ENCODE assay signal across 22 mouse cellular contexts in genomic region chr6:120475288-120475687, GRCm38 (mm10). TPM values are rescaled to one million over a fixed set of nuclear protein-coding genes. Genes with fewer than 3 reads are reported as not detected.
DNase-seq lines count a peak whose midpoint lies in the region; ATAC-seq and TF ChIP-seq lines count a peak whose summit lies in the region.
"Had no signal": no experiment of that assay in that cellular context is flagged by ENCODE, and none has a peak within 500 bp of the region (broad histone marks: within the 10 kb centered on the region; RNA-seq: fewer than 3 reads in every experiment).

No protein-coding gene starts in this region.

- ATAC-seq in liver, embryonic 11.5 days (replicated peaks; ENCODE audit: low FRiP score), result no peak
- ATAC-seq in stomach, embryonic 14.5 days (ENCODE audit: insufficient number of reproducible peaks, insufficient read depth, low FRiP score, low read depth), result peak; percentile 50; the same call in 1 of the 2 replicates
- no peak for ATAC-seq in hindbrain, embryonic 14.5 days (ENCODE audit: low FRiP score)
- no peak for ATAC-seq in erythroid progenitor cell, adult 5-6 weeks (replicated peaks; ENCODE audit: low FRiP score, poor library complexity, severe bottlenecking)
- ATAC-seq: midbrain, embryonic 15.5 days had no signal

- WGBS in liver, adult 2 months, result 24% methylated on average over 8 of the region's 8 CpGs
- 82% methylated on average over 8 of the region's 8 CpGs for WGBS in liver, embryonic 11.5 days
- 61% methylated on average over 8 of the region's 8 CpGs for WGBS in stomach, embryonic 14.5 days
- WGBS in hindbrain, embryonic 14.5 days, result 86% methylated on average over 8 of the region's 8 CpGs

- no peaks in the 10 kb centered on the region for H3K27me3 ChIP-seq in liver, adult 2 months (ENCODE audit: control insufficient read depth, insufficient read depth, low read length)
- H3K27me3 ChIP-seq in liver, embryonic 11.5 days (replicated peaks; ENCODE audit: control insufficient read depth, insufficient read depth, low read length), result no peaks in the 10 kb centered on the region
- H3K27me3 ChIP-seq in stomach, embryonic 14.5 days (ENCODE audit: control insufficient read depth, insufficient read depth, low read length), result no peaks in the 10 kb centered on the region
- H3K27me3 ChIP-seq in hindbrain, embryonic 14.5 days (ENCODE audit: control insufficient read depth, insufficient read depth, low read length), result no peaks in the 10 kb centered on the region
- H3K27me3 ChIP-seq: hindbrain, embryonic 12.5 days; midbrain, embryonic 15.5 days; neural tube, embryonic 13.5 days had no signal

- H3K79me2 ChIP-seq in liver, adult 2 months (ENCODE audit: control insufficient read depth, insufficient read depth, low read length), result no peaks in the 10 kb centered on the region; the same call in 1 of the 2 replicates

- H3K4me1 ChIP-seq in liver, adult 2 months (ENCODE audit: control insufficient read depth, insufficient read depth, low read length), result peaks cover 6% of the 10 kb centered on the region
- peaks cover 13% of the 10 kb centered on the region for H3K4me1 ChIP-seq in liver, embryonic 11.5 days (replicated peaks; ENCODE audit: control insufficient read depth, insufficient read depth, low read length)
- no peaks in the 10 kb centered on the region for H3K4me1 ChIP-seq in stomach, embryonic 14.5 days (ENCODE audit: control insufficient read depth, insufficient read depth, low read length)
- peaks cover 20% of the 10 kb centered on the region for H3K4me1 ChIP-seq in hindbrain, embryonic 14.5 days (replicated peaks; ENCODE audit: control insufficient read depth, insufficient read depth, low read length)

- no peak overlapping the region for H3K4me2 ChIP-seq in liver, embryonic 11.5 days
- no peak overlapping the region for H3K4me2 ChIP-seq in stomach, embryonic 14.5 days (replicated peaks; ENCODE audit: low read depth, low read length)
- H3K4me2 ChIP-seq in hindbrain, embryonic 14.5 days (replicated peaks), result no peak overlapping the region
- H3K4me2 ChIP-seq: hindbrain, embryonic 12.5 days; midbrain, embryonic 15.5 days; neural tube, embryonic 13.5 days had no signal

- no peak overlapping the region for H3K4me3 ChIP-seq in liver, adult 2 months (ENCODE audit: insufficient read depth, low read depth, low read length)
- H3K4me3 ChIP-seq in liver, embryonic 11.5 days (ENCODE audit: low read depth, low read length), result no peak overlapping the region
- H3K4me3 ChIP-seq in stomach, embryonic 14.5 days (ENCODE audit: low read depth, low read length), result no peak overlapping the region
- no peak overlapping the region for H3K4me3 ChIP-seq in hindbrain, embryonic 14.5 days (replicated peaks; ENCODE audit: low read length)
- H3K4me3 ChIP-seq: gastrocnemius, adult 2 months; hindbrain, embryonic 12.5 days; limb, embryonic 10.5 days; midbrain, embryonic 15.5 days; neural tube, embryonic 13.5 days had no signal

- peak; percentile 80 for DNase-seq in liver, adult 2 months (ENCODE audit: extremely low read depth, low read depth, low spot score)
- no peak for DNase-seq in liver, embryonic 11.5 days (ENCODE audit: low spot score)
- DNase-seq in kidney, adult 9 months, result peak; percentile 67
- DNase-seq in kidney, postnatal 10 days, result peak; percentile 34
- no peak for DNase-seq in hindbrain, embryonic 14.5 days (ENCODE audit: low spot score)
- DNase-seq: adrenal gland, adult 2 months; cerebellum, adult 11 months; cerebellum, adult 9-11 months; gastrocnemius, adult 2 months; thymus, adult 2 months; thymus, postnatal 4 days had no signal

- no peak for TF ChIP-seq CTCF in liver, adult 2 months (IDR thresholded peaks at IDR 0.05; ENCODE audit: low read depth, low read length)

- no peak overlapping the region for H3K9ac ChIP-seq in liver, adult 2 months (ENCODE audit: low read depth, low read length)
- H3K9ac ChIP-seq in liver, embryonic 11.5 days (ENCODE audit: low read depth, low read length), result no peak overlapping the region
- H3K9ac ChIP-seq in stomach, embryonic 14.5 days (replicated peaks; ENCODE audit: low read depth, low read length), result no peak overlapping the region
- H3K9ac ChIP-seq in hindbrain, embryonic 14.5 days, result no peak overlapping the region
- H3K9ac ChIP-seq: hindbrain, embryonic 12.5 days; liver, embryonic 14.5 days; midbrain, embryonic 15.5 days; neural tube, embryonic 13.5 days had no signal

- no peaks in the 10 kb centered on the region for H3K9me3 ChIP-seq in liver, embryonic 11.5 days (ENCODE audit: control insufficient read depth, low read length)
- no peaks in the 10 kb centered on the region for H3K9me3 ChIP-seq in stomach, embryonic 14.5 days (ENCODE audit: control insufficient read depth, low read depth, low read length)
- H3K9me3 ChIP-seq in hindbrain, embryonic 14.5 days (ENCODE audit: control insufficient read depth, low read length), result no peaks in the 10 kb centered on the region
- H3K9me3 ChIP-seq: hindbrain, embryonic 12.5 days; limb, embryonic 10.5 days; midbrain, embryonic 15.5 days; neural tube, embryonic 13.5 days had no signal

- TF ChIP-seq POLR2A in liver, adult 2 months (IDR thresholded peaks at IDR 0.05; ENCODE audit: extremely low read depth, insufficient read depth, low read length), result no peak

- H3K36me3 ChIP-seq in liver, adult 2 months (ENCODE audit: control insufficient read depth, insufficient read depth, low read length), result peaks cover 8% of the 10 kb centered on the region; the same call in 1 of the 2 replicates
- peaks cover 4% of the 10 kb centered on the region; the same call in 1 of the 2 replicates for H3K36me3 ChIP-seq in liver, embryonic 11.5 days (ENCODE audit: control insufficient read depth, insufficient read depth, low read length)
- no peaks in the 10 kb centered on the region for H3K36me3 ChIP-seq in stomach, embryonic 14.5 days (ENCODE audit: control insufficient read depth, insufficient read depth, low read length)
- H3K36me3 ChIP-seq in hindbrain, embryonic 14.5 days (replicated peaks; ENCODE audit: control insufficient read depth, insufficient read depth), result 0 out of 2 replicates have a peak, but pooled peaks cover 3% of the 10 kb centered on the region
- H3K36me3 ChIP-seq: limb, embryonic 10.5 days; midbrain, embryonic 15.5 days had no signal

- no peak overlapping the region for H3K27ac ChIP-seq in liver, adult 2 months (replicated peaks; ENCODE audit: insufficient read depth, low read depth, low read length)
- no peak overlapping the region for H3K27ac ChIP-seq in liver, embryonic 11.5 days (ENCODE audit: low read depth, low read length)
- H3K27ac ChIP-seq in stomach, embryonic 14.5 days (ENCODE audit: low read length), result no peak overlapping the region
- H3K27ac ChIP-seq in hindbrain, embryonic 14.5 days, result no peak overlapping the region
- H3K27ac ChIP-seq: gastrocnemius, adult 2 months; hindbrain, embryonic 12.5 days; limb, embryonic 10.5 days; liver, embryonic 14.5 days; macrophage; midbrain, embryonic 15.5 days had no signal

RNA-seq across cellular contexts. Expression of gene Il17ra, which starts 12.2 kb away (rescaled TPM):
- total RNA-seq in liver, adult 2 months (2014; rRNA removed), result 3.6 and 6.5 TPM in 2 replicates
- 13.2 and 20.7 TPM in 2 replicates for polyA plus RNA-seq in liver, adult 2 months (2012; rRNA removed)
- 6.8 and 8.7 TPM in 2 replicates for polyA plus RNA-seq in liver, embryonic 11.5 days (2014; fragmentation: Nextera tagmentation; extraction: Ambion mirVana)
- 2.7 and 3.2 TPM in 2 replicates for polyA plus RNA-seq in stomach, embryonic 14.5 days (2014; fragmentation: Nextera tagmentation; extraction: Ambion mirVana)
- 2.2 and 3.6 TPM in 2 replicates for polyA plus RNA-seq in hindbrain, embryonic 14.5 days (2014; fragmentation: Nextera tagmentation; extraction: Ambion mirVana)
- 8.4 and 11.5 TPM in 2 replicates for total RNA-seq in erythroid progenitor cell, adult 5-6 weeks (2015; ENCODE audit: low replicate concordance)
- total RNA-seq in erythroid progenitor cell, adult 5-6 weeks (2017; ENCODE audit: low replicate concordance), result 10.5 and 11.7 TPM in 2 replicates

RNA-seq across cellular contexts. Expression of gene Tmem121b, which starts 18.3 kb away (rescaled TPM):
- total RNA-seq in liver, adult 2 months (2014; rRNA removed), result under 0.01 TPM in 1 of 2 replicates, not detected in the other
- polyA plus RNA-seq in liver, adult 2 months (2012; rRNA removed), result not detected in 2 replicates
- 0.07 TPM in 1 of 2 replicates, not detected in the other for polyA plus RNA-seq in liver, embryonic 11.5 days (2014; fragmentation: Nextera tagmentation; extraction: Ambion mirVana)
- polyA plus RNA-seq in stomach, embryonic 14.5 days (2014; fragmentation: Nextera tagmentation; extraction: Ambion mirVana), result 0.14 and 0.17 TPM in 2 replicates
- 3.2 and 4.3 TPM in 2 replicates for polyA plus RNA-seq in hindbrain, embryonic 14.5 days (2014; fragmentation: Nextera tagmentation; extraction: Ambion mirVana)
- not detected in 2 replicates for total RNA-seq in erythroid progenitor cell, adult 5-6 weeks (2015; ENCODE audit: low replicate concordance)
- not detected in 2 replicates for total RNA-seq in erythroid progenitor cell, adult 5-6 weeks (2017; ENCODE audit: low replicate concordance)
- total RNA-seq: gastrocnemius, adult 2 months; heart, adult 8-10 months; heart, postnatal 25 days; MEL had no signal
- polyA plus RNA-seq: macrophage had no signal

RNA-seq across cellular contexts. Expression of gene Hdhd5, which starts 55.8 kb away (rescaled TPM):
- total RNA-seq in liver, adult 2 months (2014; rRNA removed), result 21.1 and 22.3 TPM in 2 replicates
- polyA plus RNA-seq in liver, adult 2 months (2012; rRNA removed), result 32.6 and 36.7 TPM in 2 replicates
- polyA plus RNA-seq in liver, embryonic 11.5 days (2014; fragmentation: Nextera tagmentation; extraction: Ambion mirVana), result 19.9 and 20.7 TPM in 2 replicates
- polyA plus RNA-seq in stomach, embryonic 14.5 days (2014; fragmentation: Nextera tagmentation; extraction: Ambion mirVana), result 14.9 and 17.0 TPM in 2 replicates
- polyA plus RNA-seq in hindbrain, embryonic 14.5 days (2014; fragmentation: Nextera tagmentation; extraction: Ambion mirVana), result 9.6 and 13.4 TPM in 2 replicates
- total RNA-seq in erythroid progenitor cell, adult 5-6 weeks (2015; ENCODE audit: low replicate concordance), result 2.1 and 4.0 TPM in 2 replicates
- 3.4 and 9.1 TPM in 2 replicates for total RNA-seq in erythroid progenitor cell, adult 5-6 weeks (2017; ENCODE audit: low replicate concordance)

Comparison
In these comparisons a context has a peak if more than half of its experiments do, and no peak if none do; other contexts are left out.
1. DNase-seq: peak in liver, adult 2 months (single experiment), kidney, adult 9 months (single experiment) and kidney, postnatal 10 days (single experiment); none in liver, embryonic 11.5 days (single experiment) and hindbrain, embryonic 14.5 days (single experiment).